Mouse (Mus musculus) forebrain, embryonic 15.5 days (tissue): ENCODE data around the gene Arhgap40. TPM values are rescaled to one million over a fixed set of nuclear protein-coding genes. Genes with fewer than 3 reads are reported as not detected.

Experiments
- ATAC-seq: fragments of 200-750 bp; cut with Nextera tagmentation; replicated peaks from 2 replicates; pipeline ENCODE4 v1.8.0; 2017; ENCODE audit warnings: mild to moderate bottlenecking, moderate TSS enrichment, moderate library complexity
- H3K27ac ChIP-seq: fragments of 300-500 bp; sonication (generic); replicated peaks from 2 replicates; pipeline ENCODE4 v1.5.1; 2015; ENCODE audit warnings: mild to moderate bottlenecking, inconsistent platforms
- H3K27me3 ChIP-seq: fragments of 300-500 bp; sonication (generic); 2 replicates; pipeline ENCODE4 v1.6.1; 2015; ENCODE audit warnings: inconsistent platforms
- H3K36me3 ChIP-seq: fragments of 300-500 bp; sonication (generic); 2 replicates; pipeline ENCODE4 v1.6.1; 2015; ENCODE audit warnings: mild to moderate bottlenecking, inconsistent platforms
- H3K4me1 ChIP-seq: fragments of 300-500 bp; sonication (generic); 2 replicates; pipeline ENCODE4 v1.6.1; 2015; ENCODE audit warnings: inconsistent platforms
- H3K4me2 ChIP-seq: fragments of 300-500 bp; sonication (generic); replicated peaks from 2 replicates; pipeline ENCODE4 v1.6.1; 2015; ENCODE audit warnings: mild to moderate bottlenecking, inconsistent platforms
- H3K4me3 ChIP-seq: fragments of 300-500 bp; sonication (generic); 2 replicates; pipeline ENCODE4 v1.5.1; 2015; ENCODE audit warnings: mild to moderate bottlenecking, inconsistent platforms
- H3K9ac ChIP-seq: fragments of 300-500 bp; sonication (generic); replicated peaks from 2 replicates; pipeline ENCODE4 v1.6.1; 2015; ENCODE audit warnings: mild to moderate bottlenecking, inconsistent platforms
- H3K9me3 ChIP-seq: fragments of 300-500 bp; sonication (generic); 2 replicates; pipeline ENCODE4 v1.6.1; 2016; ENCODE audit warnings: inconsistent platforms
- WGBS: fragments of 180-500 bp; shearing (Covaris S2); methylation state at CpG from one replicate; pipeline ENCODE4 v1.1.7; 2015; ENCODE audit warnings: mixed read lengths; 5-methylcytosine and 5-hydroxymethylcytosine counted together
- polyA plus RNA-seq: library from polyadenylated mRNA; unstranded; fragments of >200 nt; fragmentation: Nextera tagmentation; extraction: Ambion mirVana; gene quantifications from 2 replicates; pipeline ENCODE4 v1.2.1, GENCODE M21; 2015

Arhgap40 gene
- polyA plus RNA-seq, 1 experiment from 2014 or later, result 0.37 TPM

- H3K9me3 ChIP-seq, result no peaks in the 10 kb centered on the region
- no peak for ATAC-seq
- no peak overlapping the region for H3K4me3 ChIP-seq
- no peak overlapping the region for H3K4me2 ChIP-seq
- no peaks in the 10 kb centered on the region for H3K27me3 ChIP-seq
- 81% methylated on average over 11 of the region's 11 CpGs for WGBS
- H3K27ac ChIP-seq, result no peak overlapping the region
- no peaks in the 10 kb centered on the region for H3K36me3 ChIP-seq
- H3K9ac ChIP-seq, result no peak overlapping the region
- peaks cover 7% of the 10 kb centered on the region for H3K4me1 ChIP-seq
Observed at GRCm38 (mm10) chr2:158519071-158519470, 6.5 kb downstream of the Arhgap40 start.

- ATAC-seq, result no peak
Observed at GRCm38 (mm10) chr2:158519800-158520199, 7.2 kb downstream of the Arhgap40 start.

GRCm38 (mm10) chr2:158523060-158523459, 10.5 kb downstream of the Arhgap40 start:
- Histone ChIP-seq H3K9ac (no peak overlapping the region), H3K36me3 (no peaks in the 10 kb centered on the region), H3K27me3 (no peaks in the 10 kb centered on the region), H3K9me3 (no peaks in the 10 kb centered on the region), H3K4me3 (no peak overlapping the region), H3K4me1 (peaks cover 18% of the 10 kb centered on the region), H3K4me2 (no peak overlapping the region), H3K27ac (no peak overlapping the region)
- ATAC-seq, result no peak
- 76% methylated on average over 8 of the region's 8 CpGs for WGBS

More at GRCm38 (mm10) chr2:158519800-158520199, 7.2 kb downstream of the Arhgap40 start:
- no peaks in the 10 kb centered on the region for H3K27me3 ChIP-seq
- 75% methylated on average over 6 of the region's 6 CpGs for whole genome bisulfite sequencing
- H3K4me3 ChIP-seq, result no peak overlapping the region
- no peaks in the 10 kb centered on the region for H3K9me3 ChIP-seq
- H3K9ac ChIP-seq, result no peak overlapping the region
- no peak overlapping the region for H3K27ac ChIP-seq
- H3K36me3 ChIP-seq, result no peaks in the 10 kb centered on the region
- H3K4me2 ChIP-seq, result no peak overlapping the region
- H3K4me1 ChIP-seq, result peaks cover 14% of the 10 kb centered on the region

- Histone ChIP-seq H3K4me1 (peaks cover 18% of the 10 kb centered on the region), H3K9me3 (no peaks in the 10 kb centered on the region), H3K27me3 (no peaks in the 10 kb centered on the region), H3K9ac (no peak overlapping the region), H3K4me3 (no peak overlapping the region), H3K4me2 (peak overlapping the region; percentile 10), H3K36me3 (no peaks in the 10 kb centered on the region), H3K27ac (peak overlapping the region; percentile 75)
- peak; percentile 80; the same call in 1 of the 2 replicates for ATAC-seq
- WGBS, result 61% methylated on average over 16 of the region's 16 CpGs
Observed at GRCm38 (mm10) chr2:158524129-158524860, 11.7 kb downstream of the Arhgap40 start.

- H3K4me2 ChIP-seq, result no peak overlapping the region
- no peak overlapping the region for H3K4me3 ChIP-seq
- H3K27ac ChIP-seq, result no peak overlapping the region
- no peaks in the 10 kb centered on the region for H3K9me3 ChIP-seq
- H3K4me1 ChIP-seq, result no peaks in the 10 kb centered on the region
- no peaks in the 10 kb centered on the region for H3K36me3 ChIP-seq
- 3% methylated on average over 4 of the region's 4 CpGs for WGBS
- H3K9ac ChIP-seq, result no peak overlapping the region
- no peaks in the 10 kb centered on the region for H3K27me3 ChIP-seq
- ATAC-seq, result peak; percentile 53
Observed at GRCm38 (mm10) chr2:158534090-158534489, 21.5 kb downstream of the Arhgap40 start.

GRCm38 (mm10) chr2:158534559-158534958, 22.0 kb downstream of the Arhgap40 start:
- Histone ChIP-seq H3K9ac (no peak overlapping the region), H3K4me3 (no peak overlapping the region), H3K27me3 (no peaks in the 10 kb centered on the region), H3K4me2 (no peak overlapping the region), H3K9me3 (no peaks in the 10 kb centered on the region), H3K36me3 (no peaks in the 10 kb centered on the region), H3K27ac (no peak overlapping the region), H3K4me1 (peaks cover 4% of the 10 kb centered on the region; the same call in 1 of the 2 replicates)
- peak; percentile 41; the same call in 1 of the 2 replicates for ATAC-seq
- 80% methylated on average over 8 of the region's 8 CpGs for WGBS

- H3K9ac ChIP-seq, result peak overlapping the region; percentile 24; the same call in 1 of the 2 replicates
- H3K9me3 ChIP-seq, result no peaks in the 10 kb centered on the region
- peaks cover 8% of the 10 kb centered on the region; the same call in 1 of the 2 replicates for H3K4me1 ChIP-seq
- 0 out of 2 replicates have a peak, but pooled peaks have one; percentile 23 for ATAC-seq
- H3K4me2 ChIP-seq, result peak overlapping the region; percentile 43
- H3K27ac ChIP-seq, result no peak overlapping the region
- H3K36me3 ChIP-seq, result no peaks in the 10 kb centered on the region
- H3K4me3 ChIP-seq, result peak overlapping the region; percentile 21
- no peaks in the 10 kb centered on the region for H3K27me3 ChIP-seq
- WGBS, result 52% methylated on average over 24 of the region's 24 CpGs
Observed at GRCm38 (mm10) chr2:158539433-158540305, 27.1 kb downstream of the Arhgap40 start.

GRCm38 (mm10) chr2:158541286-158541685, 28.7 kb downstream of the Arhgap40 start:
- H3K27me3 ChIP-seq, result no peaks in the 10 kb centered on the region
- no peak overlapping the region for H3K9ac ChIP-seq
- no peak overlapping the region for H3K4me2 ChIP-seq
- H3K4me3 ChIP-seq, result no peak overlapping the region
- peaks cover 8% of the 10 kb centered on the region; the same call in 1 of the 2 replicates for H3K4me1 ChIP-seq
- ATAC-seq, result no peak; the same call in 1 of the 2 replicates
- no peaks in the 10 kb centered on the region for H3K36me3 ChIP-seq
- H3K9me3 ChIP-seq, result no peaks in the 10 kb centered on the region
- H3K27ac ChIP-seq, result no peak overlapping the region
- 39% methylated on average over 4 of the region's 4 CpGs for WGBS

GRCm38 (mm10) chr2:158545266-158545665, 32.7 kb downstream of the Arhgap40 start:
- H3K4me3 ChIP-seq, result no peak overlapping the region
- H3K27me3 ChIP-seq, result no peaks in the 10 kb centered on the region
- H3K9ac ChIP-seq, result no peak overlapping the region
- no peak overlapping the region for H3K27ac ChIP-seq
- no peak for ATAC-seq
- 76% methylated on average over 2 of the region's 2 CpGs for WGBS
- H3K4me1 ChIP-seq, result peaks cover 5% of the 10 kb centered on the region; the same call in 1 of the 2 replicates
- no peak overlapping the region for H3K4me2 ChIP-seq
- H3K36me3 ChIP-seq, result no peaks in the 10 kb centered on the region
- no peaks in the 10 kb centered on the region for H3K9me3 ChIP-seq

- peak overlapping the region; percentile 24; the same call in 1 of the 2 replicates for H3K4me2 ChIP-seq
- 2% methylated on average over 17 of the region's 17 CpGs for WGBS
- H3K27ac ChIP-seq, result no peak overlapping the region
- H3K27me3 ChIP-seq, result 0 out of 2 replicates have a peak, but pooled peaks cover 6% of the 10 kb centered on the region
- no peaks in the 10 kb centered on the region for H3K36me3 ChIP-seq
- H3K4me3 ChIP-seq, result no peak overlapping the region
- H3K9ac ChIP-seq, result peak overlapping the region; percentile 36
- peaks cover 5% of the 10 kb centered on the region; the same call in 1 of the 2 replicates for H3K4me1 ChIP-seq
- peak; percentile 68 for ATAC-seq
- no peaks in the 10 kb centered on the region for H3K9me3 ChIP-seq
Observed at GRCm38 (mm10) chr2:158546751-158547150, 34.2 kb downstream of the Arhgap40 start.

- H3K4me2 ChIP-seq, result no peak overlapping the region
- H3K27me3 ChIP-seq, result peaks cover 15% of the 10 kb centered on the region
- no peaks in the 10 kb centered on the region for H3K36me3 ChIP-seq
- H3K9me3 ChIP-seq, result no peaks in the 10 kb centered on the region
- H3K27ac ChIP-seq, result no peak overlapping the region
- whole genome bisulfite sequencing, result 7% methylated on average over 3 of the region's 3 CpGs
- H3K9ac ChIP-seq, result no peak overlapping the region
- H3K4me1 ChIP-seq, result peaks cover 22% of the 10 kb centered on the region
- ATAC-seq, result peak; percentile 69
- no peak overlapping the region for H3K4me3 ChIP-seq
Observed at GRCm38 (mm10) chr2:158550067-158550466, 37.5 kb downstream of the Arhgap40 start.

- Histone ChIP-seq H3K4me1 (peaks cover 42% of the 10 kb centered on the region), H3K27ac (0 out of 2 replicates have a peak overlapping the region, but pooled peaks have one; percentile 0), H3K36me3 (no peaks in the 10 kb centered on the region), H3K9ac (no peak overlapping the region), H3K9me3 (no peaks in the 10 kb centered on the region), H3K27me3 (peaks cover 15% of the 10 kb centered on the region), H3K4me3 (no peak overlapping the region), H3K4me2 (no peak overlapping the region)
- 24% methylated on average over 10 of the region's 10 CpGs for WGBS
- no peak for ATAC-seq
Observed at GRCm38 (mm10) chr2:158554366-158554765, 41.8 kb downstream of the Arhgap40 start.
